Mouse (Mus musculus) ES-Bruce4 (cell line): ENCODE measurements around the gene Wdtc1.

Experiments
- CTCF ChIP-seq: IDR thresholded peaks from one replicate; pipeline ENCODE4 v1.8.1; 2011; ENCODE audit warnings: low read depth, low read length
- EP300 ChIP-seq: IDR thresholded peaks from 2 replicates; pipeline ENCODE4 v1.6.1; 2011; ENCODE audit warnings: low read depth, low read length; ENCODE audit not compliant: insufficient read depth
- POLR2A ChIP-seq: IDR thresholded peaks from one replicate; pipeline ENCODE4 v1.8.1; 2011; ENCODE audit warnings: low read length; ENCODE audit not compliant: insufficient read depth

DNA sequence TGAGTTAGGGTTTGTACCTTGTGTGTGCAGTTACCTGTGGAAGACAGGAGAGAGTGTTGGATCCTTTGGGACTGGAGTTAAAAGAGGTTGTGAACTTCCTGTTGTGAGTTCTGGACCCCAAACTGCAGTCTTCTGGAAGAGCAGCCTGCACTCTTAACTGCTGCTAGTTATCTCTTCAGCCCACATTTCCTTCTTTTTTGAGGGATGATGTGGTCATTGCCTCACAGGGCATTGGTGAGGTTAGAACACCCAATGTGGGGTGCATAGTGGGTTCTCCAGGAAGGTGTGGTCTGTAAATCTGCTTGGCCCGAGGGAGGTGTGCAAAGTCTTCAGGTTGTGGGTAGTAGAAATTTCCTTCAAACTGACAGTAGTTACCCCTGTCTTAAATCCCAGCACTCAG lies 109.0 kb downstream of the Wdtc1 start:
- TF ChIP-seq EP300 = no peak
- TF ChIP-seq POLR2A = no peak
- TF ChIP-seq CTCF = no peak
